In genomic region chr15:98606051-98606536, GRCm38 (mm10) we compare ENCODE assay signal across 13 mouse cellular contexts. TPM values are rescaled to one million over a fixed set of nuclear protein-coding genes. Genes with fewer than 3 reads are reported as not detected.
DNase-seq lines count a peak whose midpoint lies in the region; ATAC-seq lines count a peak whose summit lies in the region.
"Had no signal": no experiment of that assay in that cellular context is flagged by ENCODE, and none has a peak within 500 bp of the region (broad histone marks: within the 10 kb centered on the region; RNA-seq: fewer than 3 reads in every experiment).

No protein-coding gene starts in this region.

- peaks cover 40% of the 10 kb centered on the region for H3K36me3 ChIP-seq in heart, embryonic 10.5 days
- peaks cover 10% of the 10 kb centered on the region for H3K36me3 ChIP-seq in stomach, embryonic 15.5 days
- H3K36me3 ChIP-seq: G1E had no signal

- H3K27me3 ChIP-seq in heart, embryonic 10.5 days (ENCODE audit: insufficient read depth, poor library complexity, severe bottlenecking) = no peaks in the 10 kb centered on the region
- no peaks in the 10 kb centered on the region for H3K27me3 ChIP-seq in stomach, embryonic 15.5 days (replicated peaks)

- H3K4me2 ChIP-seq in stomach, embryonic 15.5 days = peak overlapping the region; percentile 90; the same call in 1 of the 2 replicates

- H3K4me1 ChIP-seq in heart, embryonic 10.5 days = peaks cover 78% of the 10 kb centered on the region
- peaks cover 53% of the 10 kb centered on the region for H3K4me1 ChIP-seq in stomach, embryonic 15.5 days

- H3K27ac ChIP-seq in heart, embryonic 10.5 days = peak overlapping the region; percentile 98
- peak overlapping the region; percentile 50 for H3K27ac ChIP-seq in stomach, embryonic 15.5 days

- H3K4me3 ChIP-seq in heart, embryonic 10.5 days = peak overlapping the region; percentile 89
- no peak overlapping the region for H3K4me3 ChIP-seq in stomach, embryonic 15.5 days (replicated peaks)

- peak; percentile 45; the same call in 1 of the 2 replicates for ATAC-seq in stomach, embryonic 15.5 days (ENCODE audit: insufficient read depth, low FRiP score, low read depth)
- no peak for ATAC-seq in granulocyte monocyte progenitor cell, adult 5-6 weeks (replicated peaks; ENCODE audit: poor library complexity, severe bottlenecking)

- DNase-seq in spleen, adult 12 weeks (ENCODE audit: low spot score) = peak; percentile 52
- no peak for DNase-seq in spleen, postnatal 36 days (ENCODE audit: low spot score in 2 of 2)
- no peak for DNase-seq in heart, embryonic 10.5 days (ENCODE audit: low spot score)
- DNase-seq in liver = peak; percentile 73
- DNase-seq in left cerebral cortex, adult 8-10 months (ENCODE audit: low spot score in 2 of 2) = no peak
- DNase-seq: adrenal gland, adult 8-10 months; lung, adult 2 months; right cerebral cortex, postnatal 4 days had no signal

- WGBS in heart, embryonic 10.5 days = 38% methylated on average over 12 of the region's 12 CpGs
- 61% methylated on average over 12 of the region's 12 CpGs for WGBS in stomach, embryonic 15.5 days

- H3K9ac ChIP-seq in stomach, embryonic 15.5 days = no peak overlapping the region

- H3K9me3 ChIP-seq in heart, embryonic 10.5 days = no peaks in the 10 kb centered on the region
- no peaks in the 10 kb centered on the region for H3K9me3 ChIP-seq in stomach, embryonic 15.5 days
- H3K9me3 ChIP-seq: G1E had no signal

RNA-seq across cellular contexts. Expression of gene Adcy6, which starts 3.8 kb away (rescaled TPM):
- 25.5 and 33.5 TPM in 2 replicates for polyA plus RNA-seq in heart, embryonic 10.5 days (2016; fragmentation: Nextera tagmentation; extraction: Ambion mirVana)
- polyA plus RNA-seq in stomach, embryonic 15.5 days (2015; fragmentation: Nextera tagmentation; extraction: Ambion mirVana) = 21.9 and 22.5 TPM in 2 replicates
- total RNA-seq in left cerebral cortex, adult 8-10 months (2022) = 10 to 100 TPM; 39.7 to 46.1 (median 41.2) TPM
- total RNA-seq in granulocyte monocyte progenitor cell, adult 5-6 weeks (2014; fragmentation: Nextera tagmentation) = 1.8 and 3.1 TPM in 2 replicates
- 2.1 and 2.9 TPM in 2 replicates for total RNA-seq in granulocyte monocyte progenitor cell, adult 5-6 weeks (2017)
- polyA plus RNA-seq: G1E had no signal

RNA-seq across cellular contexts. Expression of gene Cacnb3, which starts 24.5 kb away (rescaled TPM):
- 9.9 and 23.3 TPM in 2 replicates for polyA plus RNA-seq in heart, embryonic 10.5 days (2016; fragmentation: Nextera tagmentation; extraction: Ambion mirVana)
- 29.0 and 32.2 TPM in 2 replicates for polyA plus RNA-seq in stomach, embryonic 15.5 days (2015; fragmentation: Nextera tagmentation; extraction: Ambion mirVana)
- total RNA-seq in left cerebral cortex, adult 8-10 months (2022) = 100 to 1,000 TPM; 212 to 229 (median 221) TPM
- total RNA-seq in granulocyte monocyte progenitor cell, adult 5-6 weeks (2014; fragmentation: Nextera tagmentation) = not detected in 2 replicates
- total RNA-seq in granulocyte monocyte progenitor cell, adult 5-6 weeks (2017) = not detected in 2 replicates

RNA-seq across cellular contexts. Expression of gene 4930415O20Rik, which starts 35.3 kb away (rescaled TPM):
- 0.43 TPM in 1 of 2 replicates, not detected in the other for polyA plus RNA-seq in heart, embryonic 10.5 days (2016; fragmentation: Nextera tagmentation; extraction: Ambion mirVana)
- 0.43 TPM in 1 of 2 replicates, not detected in the other for polyA plus RNA-seq in stomach, embryonic 15.5 days (2015; fragmentation: Nextera tagmentation; extraction: Ambion mirVana)
- total RNA-seq in left cerebral cortex, adult 8-10 months (2022) = not detected
- not detected in 2 replicates for total RNA-seq in granulocyte monocyte progenitor cell, adult 5-6 weeks (2014; fragmentation: Nextera tagmentation)
- not detected in 2 replicates for total RNA-seq in granulocyte monocyte progenitor cell, adult 5-6 weeks (2017)
- total RNA-seq: adrenal gland, adult 8-10 months; G1E; layer of hippocampus, postnatal 14 days had no signal
- polyA plus RNA-seq: G1E; lung, adult 2 months; neural tube, embryonic 11.5 days had no signal

RNA-seq across cellular contexts. Expression of gene Ccnt1, which starts 35.4 kb away (rescaled TPM):
- 42.8 and 53.0 TPM in 2 replicates for polyA plus RNA-seq in heart, embryonic 10.5 days (2016; fragmentation: Nextera tagmentation; extraction: Ambion mirVana)
- polyA plus RNA-seq in stomach, embryonic 15.5 days (2015; fragmentation: Nextera tagmentation; extraction: Ambion mirVana) = 46.7 and 48.6 TPM in 2 replicates
- 10 to 100 TPM; 35.1 to 44.7 (median 40.9) TPM for total RNA-seq in left cerebral cortex, adult 8-10 months (2022)
- 53.4 and 57.0 TPM in 2 replicates for total RNA-seq in granulocyte monocyte progenitor cell, adult 5-6 weeks (2014; fragmentation: Nextera tagmentation)
- 57.3 and 70.4 TPM in 2 replicates for total RNA-seq in granulocyte monocyte progenitor cell, adult 5-6 weeks (2017)

RNA-seq across cellular contexts. Expression of gene Ddx23, which starts 56.6 kb away (rescaled TPM):
- polyA plus RNA-seq in heart, embryonic 10.5 days (2016; fragmentation: Nextera tagmentation; extraction: Ambion mirVana) = 15.6 and 17.5 TPM in 2 replicates
- polyA plus RNA-seq in stomach, embryonic 15.5 days (2015; fragmentation: Nextera tagmentation; extraction: Ambion mirVana) = 22.9 and 26.8 TPM in 2 replicates
- 10 to 100 TPM; 77.3 to 95.7 (median 87.1) TPM for total RNA-seq in left cerebral cortex, adult 8-10 months (2022)
- 76.1 and 82.1 TPM in 2 replicates for total RNA-seq in granulocyte monocyte progenitor cell, adult 5-6 weeks (2014; fragmentation: Nextera tagmentation)
- total RNA-seq in granulocyte monocyte progenitor cell, adult 5-6 weeks (2017) = 79.5 and 103 TPM in 2 replicates

Comparison
In these comparisons a context has a peak if more than half of its experiments do, and no peak if none do; other contexts are left out.
1. DNase-seq: peak in spleen, adult 12 weeks (single experiment) and liver (single experiment); none in spleen, postnatal 36 days (0 of 2), heart, embryonic 10.5 days (single experiment) and left cerebral cortex, adult 8-10 months (0 of 2).
2. RNA of gene Adcy6, which starts 3.8 kb away (total RNA-seq): 39.7 to 46.1 TPM in left cerebral cortex, adult 8-10 months; 1.8 to 3.1 TPM in granulocyte monocyte progenitor cell, adult 5-6 weeks; every median in the first group is over 4 times any median in the second.
3. RNA of gene Cacnb3, which starts 24.5 kb away (total RNA-seq): 212 to 229 TPM in left cerebral cortex, adult 8-10 months; not detected in granulocyte monocyte progenitor cell, adult 5-6 weeks; every median in the first group is over 100 times any median in the second.